Mouse (Mus musculus): Measurements from ENCODE around the gene Zfp398. TPM values are rescaled to one million over a fixed set of nuclear protein-coding genes. Genes with fewer than 3 reads are reported as not detected.

Gene Zfp398
- polyA plus RNA-seq (2014; fragmentation: Nextera tagmentation; extraction: Ambion mirVana), result 6.4 and 6.5 TPM in 2 replicates

DNA sequence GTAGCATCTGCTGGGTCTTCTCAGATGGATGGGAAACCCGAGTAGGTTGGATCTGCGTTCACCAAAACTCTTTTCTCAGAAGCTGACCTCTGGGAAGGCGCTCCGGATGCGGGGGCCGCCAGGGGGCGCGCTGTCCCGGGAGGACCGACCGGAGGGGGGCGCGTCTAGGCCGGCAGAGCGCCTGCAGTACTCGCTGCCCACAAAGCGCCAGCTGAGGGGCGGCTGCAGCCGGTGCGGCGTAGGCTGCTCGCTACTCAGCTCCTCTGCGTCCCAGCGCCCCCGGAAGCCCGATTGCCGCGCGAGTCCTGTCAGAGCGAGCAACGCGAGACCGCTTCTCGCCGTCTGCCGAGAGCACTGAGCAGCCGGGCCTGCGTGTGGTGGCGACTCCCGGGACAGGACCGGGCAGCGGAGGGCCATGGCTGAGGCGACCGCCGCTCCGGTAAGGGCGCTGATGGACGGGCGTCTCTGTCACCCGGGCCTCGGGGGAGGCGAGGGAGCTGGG lies at the start of gene Zfp398:
Gene Zfp398, plus strand, starts transcription at position 180 of the 502 bp plus-strand sequence.
- Histone ChIP-seq H3K4me3 (ENCODE audit: low read depth, low read length) (peak within 1 kb of the TSS; percentile 84), H3K4me1 (ENCODE audit: control insufficient read depth, insufficient read depth, low read length) (no peaks in the 10 kb centered on the region), H3K27me3 (ENCODE audit: control insufficient read depth, insufficient read depth, low read length) (no peaks in the 10 kb centered on the region), H3K27ac (replicated peaks; ENCODE audit: low read depth, low read length) (peak within 1 kb of the TSS; percentile 88), H3K9ac (replicated peaks; ENCODE audit: low read length) (peak within 1 kb of the TSS; percentile 81), H3K9me3 (replicated peaks; ENCODE audit: control insufficient read depth, low read length) (no peaks in the 10 kb centered on the region), H3K36me3 (replicated peaks; ENCODE audit: control insufficient read depth, insufficient read depth, low read depth, low read length) (no peaks in the 10 kb centered on the region), H3K4me2 (ENCODE audit: low read depth, low read length) (peak within 1 kb of the TSS; percentile 66)
- 0% methylated on average over 52 of the region's 52 CpGs for WGBS
- DNase-seq (ENCODE audit: low spot score) (peak; percentile 95), ATAC-seq (replicated peaks; ENCODE audit: insufficient number of reproducible peaks, low FRiP score, low TSS enrichment, low read depth) (peak; percentile 96)

DNA sequence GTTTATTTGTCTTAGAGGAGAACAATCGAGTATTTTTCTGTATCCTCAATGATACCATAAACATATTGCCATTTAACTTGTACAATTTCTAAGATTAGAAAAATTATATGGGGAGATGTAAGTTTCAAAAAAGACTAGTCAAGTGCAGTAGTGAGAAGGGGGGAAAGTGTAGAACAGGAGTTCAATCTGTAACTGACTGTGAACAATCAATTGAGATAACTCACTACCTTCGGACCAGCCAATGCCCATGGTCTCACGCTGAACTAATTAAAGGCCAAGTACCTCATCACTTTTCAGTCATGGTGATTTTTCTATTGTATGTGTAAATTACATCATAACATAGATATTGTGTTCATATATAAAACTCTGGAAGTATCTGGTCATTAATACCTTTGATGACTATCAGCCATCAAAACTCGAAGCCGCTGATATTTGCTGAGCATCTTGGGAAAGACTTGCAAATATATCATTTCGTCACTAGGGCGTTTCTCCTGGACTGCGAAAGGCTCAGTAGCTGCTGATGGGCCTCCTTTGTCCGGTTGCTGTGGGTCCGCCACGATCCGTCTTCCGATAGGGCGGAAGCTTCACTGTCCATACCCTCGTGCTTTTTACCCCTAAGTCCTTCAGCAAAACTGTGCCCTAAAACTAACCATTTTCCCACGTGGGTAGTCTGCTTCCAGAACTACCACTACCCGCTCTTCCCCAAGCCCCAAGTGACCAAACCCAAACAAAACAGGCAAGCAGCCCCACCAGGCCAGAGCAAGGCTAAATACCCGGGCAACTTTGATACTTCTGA lies 47.3 kb upstream of the Zfp398 start:
- peak; percentile 87 for DNase-seq (ENCODE audit: low spot score)
- ATAC-seq (replicated peaks; ENCODE audit: insufficient number of reproducible peaks, low FRiP score, low TSS enrichment, low read depth), result peak; percentile 93
- Histone ChIP-seq H3K4me3 (ENCODE audit: low read depth, low read length) (peak overlapping the region; percentile 40), H3K4me2 (ENCODE audit: low read depth, low read length) (peak overlapping the region; percentile 44), H3K27me3 (ENCODE audit: control insufficient read depth, insufficient read depth, low read length) (no peaks in the 10 kb centered on the region), H3K4me1 (ENCODE audit: control insufficient read depth, insufficient read depth, low read length) (no peaks in the 10 kb centered on the region), H3K9me3 (replicated peaks; ENCODE audit: control insufficient read depth, low read length) (no peaks in the 10 kb centered on the region), H3K9ac (replicated peaks; ENCODE audit: low read length) (peak overlapping the region; percentile 65), H3K27ac (replicated peaks; ENCODE audit: low read depth, low read length) (peak overlapping the region; percentile 82), H3K36me3 (replicated peaks; ENCODE audit: control insufficient read depth, insufficient read depth, low read depth, low read length) (no peaks in the 10 kb centered on the region)
- under 1% methylated on average over 18 of the region's 18 CpGs for WGBS

DNA sequence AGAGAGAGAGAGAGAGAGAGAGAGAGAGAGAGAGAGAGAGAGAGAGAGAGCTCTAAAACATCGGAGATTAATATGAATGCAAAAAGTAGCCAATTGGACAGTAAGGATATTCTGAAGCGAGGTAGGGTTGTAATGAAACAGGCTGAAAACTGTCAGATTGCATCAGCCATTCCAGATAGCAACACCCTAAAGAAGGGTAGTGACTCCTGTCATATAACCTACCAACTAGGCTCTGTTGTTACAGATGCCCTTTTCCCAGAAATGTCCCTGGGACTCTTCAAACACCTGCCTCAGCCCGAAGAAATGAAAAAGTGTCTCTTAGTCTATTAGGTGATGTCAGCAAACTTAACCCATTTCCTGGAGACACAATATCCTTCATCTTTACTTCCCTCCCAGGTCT lies 46.6 kb upstream of the Zfp398 start:
- Histone ChIP-seq H3K4me1 (ENCODE audit: control insufficient read depth, insufficient read depth, low read length) (no peaks in the 10 kb centered on the region), H3K4me3 (ENCODE audit: low read depth, low read length) (peak overlapping the region; percentile 40), H3K27ac (replicated peaks; ENCODE audit: low read depth, low read length) (peak overlapping the region; percentile 82), H3K27me3 (ENCODE audit: control insufficient read depth, insufficient read depth, low read length) (no peaks in the 10 kb centered on the region), H3K4me2 (ENCODE audit: low read depth, low read length) (peak overlapping the region; percentile 44), H3K36me3 (replicated peaks; ENCODE audit: control insufficient read depth, insufficient read depth, low read depth, low read length) (no peaks in the 10 kb centered on the region), H3K9ac (replicated peaks; ENCODE audit: low read length) (peak overlapping the region; percentile 65), H3K9me3 (replicated peaks; ENCODE audit: control insufficient read depth, low read length) (no peaks in the 10 kb centered on the region)
- 47% methylated on average over 3 of the region's 3 CpGs for WGBS
- ATAC-seq (replicated peaks; ENCODE audit: insufficient number of reproducible peaks, low FRiP score, low TSS enrichment, low read depth) (no peak), DNase-seq (ENCODE audit: low spot score) (no peak)

DNA sequence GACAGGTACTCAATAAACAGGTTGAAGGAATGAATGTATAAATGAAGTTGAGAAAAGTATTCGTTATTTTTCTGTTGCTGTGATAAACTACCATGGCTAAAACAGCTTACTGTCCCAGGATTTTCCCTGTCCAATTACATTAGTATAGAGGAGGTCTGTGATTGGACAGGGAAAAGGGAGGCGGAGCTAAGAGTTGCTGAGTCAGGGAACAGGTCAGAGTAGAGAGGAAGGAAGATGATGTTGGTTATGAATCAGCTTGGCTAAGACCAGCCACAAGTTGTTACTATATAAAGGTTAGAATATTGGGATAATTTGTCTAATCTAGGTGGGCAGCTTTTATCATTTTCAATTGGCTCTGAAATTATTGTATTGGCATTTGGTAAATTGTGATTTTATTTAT lies 44.7 kb upstream of the Zfp398 start:
- 55% methylated on average over 2 of the region's 2 CpGs for WGBS
- Histone ChIP-seq H3K9ac (replicated peaks; ENCODE audit: low read length) (no peak overlapping the region), H3K9me3 (replicated peaks; ENCODE audit: control insufficient read depth, low read length) (no peaks in the 10 kb centered on the region), H3K36me3 (replicated peaks; ENCODE audit: control insufficient read depth, insufficient read depth, low read depth, low read length) (no peaks in the 10 kb centered on the region; the same call in 1 of the 2 replicates), H3K27me3 (ENCODE audit: control insufficient read depth, insufficient read depth, low read length) (no peaks in the 10 kb centered on the region), H3K4me2 (ENCODE audit: low read depth, low read length) (no peak overlapping the region), H3K4me1 (ENCODE audit: control insufficient read depth, insufficient read depth, low read length) (no peaks in the 10 kb centered on the region), H3K4me3 (ENCODE audit: low read depth, low read length) (no peak overlapping the region), H3K27ac (replicated peaks; ENCODE audit: low read depth, low read length) (no peak overlapping the region)
- ATAC-seq (replicated peaks; ENCODE audit: insufficient number of reproducible peaks, low FRiP score, low TSS enrichment, low read depth), result no peak
- DNase-seq (ENCODE audit: low spot score), result no peak

DNA sequence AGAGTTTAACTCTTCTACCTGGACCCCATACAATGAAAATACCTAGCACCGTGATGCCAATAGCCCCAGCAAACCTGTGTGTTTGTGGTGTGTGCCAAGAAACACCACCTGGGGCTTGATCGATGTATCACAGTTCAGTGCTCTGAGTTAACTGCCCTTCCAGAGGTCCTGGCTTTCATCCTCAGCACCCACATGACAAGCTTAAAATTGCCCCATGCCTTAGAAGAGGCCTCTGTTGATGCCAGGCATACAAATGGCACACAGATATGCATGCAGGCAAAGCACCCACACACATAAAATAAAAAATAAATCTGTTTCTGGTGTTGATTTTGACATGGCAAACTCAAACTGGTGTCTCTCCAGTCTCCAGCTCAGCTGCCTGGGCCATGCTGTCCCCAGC lies 42.9 kb upstream of the Zfp398 start:
- 95% methylated on average over 2 of the region's 2 CpGs for WGBS
- no peak overlapping the region for H3K9ac ChIP-seq (replicated peaks; ENCODE audit: low read length)
- H3K4me1 ChIP-seq (ENCODE audit: control insufficient read depth, insufficient read depth, low read length), result no peaks in the 10 kb centered on the region
- H3K27ac ChIP-seq (replicated peaks; ENCODE audit: low read depth, low read length), result no peak overlapping the region
- no peak overlapping the region for H3K4me3 ChIP-seq (ENCODE audit: low read depth, low read length)
- H3K27me3 ChIP-seq (ENCODE audit: control insufficient read depth, insufficient read depth, low read length), result no peaks in the 10 kb centered on the region
- no peak for DNase-seq (ENCODE audit: low spot score)
- no peak overlapping the region for H3K4me2 ChIP-seq (ENCODE audit: low read depth, low read length)
- ATAC-seq (replicated peaks; ENCODE audit: insufficient number of reproducible peaks, low FRiP score, low TSS enrichment, low read depth), result no peak
- H3K9me3 ChIP-seq (replicated peaks; ENCODE audit: control insufficient read depth, low read length), result no peaks in the 10 kb centered on the region
- no peaks in the 10 kb centered on the region; the same call in 1 of the 2 replicates for H3K36me3 ChIP-seq (replicated peaks; ENCODE audit: control insufficient read depth, insufficient read depth, low read depth, low read length)

DNA sequence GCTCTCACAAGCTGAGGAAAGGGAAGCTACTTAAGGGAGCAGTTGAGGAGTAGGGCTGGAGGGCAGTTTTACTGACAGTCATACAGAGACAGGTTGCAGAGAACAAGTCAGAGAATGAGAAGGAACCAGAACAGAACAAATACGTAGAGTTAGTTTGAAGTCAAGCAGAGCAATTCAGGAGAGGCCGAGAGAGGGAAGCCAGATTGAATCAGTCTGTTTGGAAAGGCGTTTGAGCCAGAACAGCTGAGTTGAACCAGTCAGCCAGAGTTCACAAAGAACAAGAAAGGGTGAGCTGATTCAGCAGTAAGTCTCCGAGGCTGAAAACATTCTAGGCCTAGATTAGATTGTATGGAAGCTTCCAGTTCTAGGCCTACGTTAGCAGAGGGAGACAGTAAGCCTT lies 42.2 kb upstream of the Zfp398 start:
- WGBS, result 85% methylated on average over 5 of the region's 5 CpGs
- Histone ChIP-seq H3K9me3 (replicated peaks; ENCODE audit: control insufficient read depth, low read length) (no peaks in the 10 kb centered on the region), H3K9ac (replicated peaks; ENCODE audit: low read length) (no peak overlapping the region), H3K4me3 (ENCODE audit: low read depth, low read length) (no peak overlapping the region), H3K36me3 (replicated peaks; ENCODE audit: control insufficient read depth, insufficient read depth, low read depth, low read length) (peaks cover 4% of the 10 kb centered on the region), H3K27me3 (ENCODE audit: control insufficient read depth, insufficient read depth, low read length) (no peaks in the 10 kb centered on the region), H3K4me2 (ENCODE audit: low read depth, low read length) (no peak overlapping the region), H3K27ac (replicated peaks; ENCODE audit: low read depth, low read length) (no peak overlapping the region), H3K4me1 (ENCODE audit: control insufficient read depth, insufficient read depth, low read length) (no peaks in the 10 kb centered on the region)
- DNase-seq (ENCODE audit: low spot score) (no peak), ATAC-seq (replicated peaks; ENCODE audit: insufficient number of reproducible peaks, low FRiP score, low TSS enrichment, low read depth) (no peak)

DNA sequence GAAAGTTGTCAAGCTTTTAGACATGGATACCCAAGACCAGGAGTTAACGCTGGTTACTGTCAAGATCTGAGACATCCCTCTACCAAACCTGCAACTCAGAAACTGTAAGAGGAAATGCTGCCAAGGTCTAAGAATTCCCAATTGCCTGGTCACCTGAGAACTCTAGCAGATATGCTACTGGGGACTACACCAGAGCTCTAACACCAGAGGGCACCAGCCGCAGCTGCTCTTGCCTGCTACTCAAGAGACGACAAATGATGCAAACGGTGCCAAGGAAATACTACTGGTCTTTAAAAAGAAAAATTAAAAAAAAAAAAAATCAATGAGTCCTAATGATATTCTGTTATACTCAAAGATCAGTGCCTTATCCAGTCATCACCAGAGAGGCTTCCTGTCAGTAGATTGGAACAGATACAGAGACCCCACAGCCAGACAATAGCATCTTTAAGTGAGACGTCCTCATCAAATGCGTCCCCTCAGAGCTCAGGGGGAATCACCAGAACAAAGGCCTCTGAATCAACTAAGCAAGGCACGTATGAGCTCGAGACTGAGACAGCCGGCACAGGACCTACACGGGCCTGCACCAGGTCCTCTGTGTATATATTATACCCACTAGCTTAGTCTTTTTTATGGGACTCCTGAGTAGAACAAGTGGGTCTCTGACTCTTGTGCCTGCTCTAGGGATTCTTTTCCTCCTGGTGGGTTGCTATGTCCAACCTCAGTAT lies 41.2 kb upstream of the Zfp398 start:
- peaks cover 12% of the 10 kb centered on the region for H3K36me3 ChIP-seq (replicated peaks; ENCODE audit: control insufficient read depth, insufficient read depth, low read depth, low read length)
- H3K4me3 ChIP-seq (ENCODE audit: low read depth, low read length), result no peak overlapping the region

DNA sequence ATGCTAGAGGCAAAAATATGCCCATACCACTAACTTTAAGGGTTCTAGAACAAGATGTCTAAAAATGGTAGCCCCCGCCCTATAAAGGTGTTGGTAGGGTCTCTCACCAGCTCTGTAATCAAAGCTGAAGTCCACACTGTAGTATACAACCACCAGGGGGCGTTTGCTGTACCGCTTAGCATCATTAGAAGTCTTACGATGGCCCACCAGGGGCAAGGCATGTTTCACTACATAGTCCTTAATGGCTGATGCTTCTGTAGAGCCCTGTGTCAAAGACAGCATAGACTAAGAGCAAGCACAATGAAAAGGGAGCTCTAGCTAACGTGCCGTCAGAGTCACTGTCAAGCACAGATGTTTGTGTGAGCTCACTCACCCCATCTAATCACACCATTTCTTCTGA lies 36.4 kb upstream of the Zfp398 start:
- no peaks in the 10 kb centered on the region for H3K9me3 ChIP-seq (replicated peaks; ENCODE audit: control insufficient read depth, low read length)
- H3K4me3 ChIP-seq (ENCODE audit: low read depth, low read length), result no peak overlapping the region
- H3K9ac ChIP-seq (replicated peaks; ENCODE audit: low read length), result no peak overlapping the region
- H3K36me3 ChIP-seq (replicated peaks; ENCODE audit: control insufficient read depth, insufficient read depth, low read depth, low read length), result peaks cover 36% of the 10 kb centered on the region
- no peaks in the 10 kb centered on the region for H3K27me3 ChIP-seq (ENCODE audit: control insufficient read depth, insufficient read depth, low read length)
- H3K4me2 ChIP-seq (ENCODE audit: low read depth, low read length), result no peak overlapping the region
- H3K27ac ChIP-seq (replicated peaks; ENCODE audit: low read depth, low read length), result no peak overlapping the region
- ATAC-seq (replicated peaks; ENCODE audit: insufficient number of reproducible peaks, low FRiP score, low TSS enrichment, low read depth) (no peak; the same call in 1 of the 2 replicates), DNase-seq (ENCODE audit: low spot score) (peak; percentile 88)
- WGBS, result 54% methylated on average over 6 of the region's 6 CpGs
- no peaks in the 10 kb centered on the region for H3K4me1 ChIP-seq (ENCODE audit: control insufficient read depth, insufficient read depth, low read length)

More for the DNA sequence above, 41.2 kb upstream of the Zfp398 start:
- Histone ChIP-seq H3K4me1 (ENCODE audit: control insufficient read depth, insufficient read depth, low read length) (no peaks in the 10 kb centered on the region), H3K4me2 (ENCODE audit: low read depth, low read length) (no peak overlapping the region), H3K9me3 (replicated peaks; ENCODE audit: control insufficient read depth, low read length) (no peaks in the 10 kb centered on the region), H3K9ac (replicated peaks; ENCODE audit: low read length) (no peak overlapping the region), H3K27ac (replicated peaks; ENCODE audit: low read depth, low read length) (no peak overlapping the region), H3K27me3 (ENCODE audit: control insufficient read depth, insufficient read depth, low read length) (no peaks in the 10 kb centered on the region)
- 66% methylated on average over 10 of the region's 10 CpGs for WGBS
- DNase-seq (ENCODE audit: low spot score) (no peak), ATAC-seq (replicated peaks; ENCODE audit: insufficient number of reproducible peaks, low FRiP score, low TSS enrichment, low read depth) (no peak)

All from embryonic facial prominence, embryonic 11.5 days (tissue).